Mouse (Mus musculus): Measurements from ENCODE around the gene Yy1.

- no peak for TF ChIP-seq CTCF (IDR thresholded peaks at IDR 0.05; ENCODE audit: control insufficient read depth, insufficient read depth, insufficient replicate concordance, low read depth, low read length)
- TF ChIP-seq POLR2A (IDR thresholded peaks at IDR 0.05; ENCODE audit: control insufficient read depth, low read depth, low read length) = no peak
Measured at GRCm38 (mm10) chr12:108842663-108843062, 49.9 kb downstream of the Yy1 start.
